Mouse (Mus musculus) adrenal gland, postnatal 25 days (tissue): Measurements from ENCODE around the gene Ugt2b34. TPM values are rescaled to one million over a fixed set of nuclear protein-coding genes. Genes with fewer than 3 reads are reported as not detected.
"Not testable (repeated sequence)": the region's sequence is repeated elsewhere in the genome, so short reads cannot be mapped to it uniquely, and the experiment has no call there.

Source experiments
- DNase-seq: peaks from one replicate; pipeline ENCODE4 v3.0.0; 2021; ENCODE audit warnings: mixed read lengths
- long read RNA-seq: library from polyadenylated mRNA; stranded (forward); transcript quantifications from one replicate; pipeline ENCODE4 v2.0.0, GENCODE M21; 2021
- total RNA-seq: library from RNA; stranded (reverse); gene quantifications from 2 replicates; pipeline ENCODE4 v1.2.3, GENCODE M21; 2021

Ugt2b34 gene
- total RNA-seq = 1.7 TPM in 1 of 2 replicates, not detected in the other
- long read RNA-seq, transcript Ugt2b34-201 (6 exons, 3,051 nt) = major isoform, 241 of 255 reads
- long read RNA-seq, partial matches to known transcripts = 14 of 255 reads
- long read RNA-seq, other reads (novel, unspliced or antisense) = 0 of 255 reads

DNA sequence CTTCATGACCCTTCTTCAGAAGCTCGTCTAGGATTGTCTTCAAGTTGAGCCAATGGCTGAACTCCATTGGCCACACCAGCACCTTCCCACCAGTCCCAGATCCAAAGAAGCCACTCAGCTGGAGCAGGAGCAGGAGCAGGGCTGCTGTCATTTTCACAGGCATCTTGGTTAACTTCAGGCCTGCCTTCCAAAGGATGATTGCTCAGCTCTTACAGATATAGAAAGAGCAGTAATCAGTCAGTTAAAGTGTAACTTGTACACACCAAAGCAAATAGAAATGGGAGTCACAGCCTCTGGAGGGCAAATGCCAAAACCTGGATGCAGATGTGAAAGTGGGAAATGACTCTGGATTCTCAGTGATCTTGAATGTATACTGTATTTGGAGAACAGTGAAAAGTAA lies at the start of gene Ugt2b34:
Ugt2b34 (minus strand) TSS at position 180 of the 400 bp plus-strand sequence.
- DNase-seq = no peak

DNA sequence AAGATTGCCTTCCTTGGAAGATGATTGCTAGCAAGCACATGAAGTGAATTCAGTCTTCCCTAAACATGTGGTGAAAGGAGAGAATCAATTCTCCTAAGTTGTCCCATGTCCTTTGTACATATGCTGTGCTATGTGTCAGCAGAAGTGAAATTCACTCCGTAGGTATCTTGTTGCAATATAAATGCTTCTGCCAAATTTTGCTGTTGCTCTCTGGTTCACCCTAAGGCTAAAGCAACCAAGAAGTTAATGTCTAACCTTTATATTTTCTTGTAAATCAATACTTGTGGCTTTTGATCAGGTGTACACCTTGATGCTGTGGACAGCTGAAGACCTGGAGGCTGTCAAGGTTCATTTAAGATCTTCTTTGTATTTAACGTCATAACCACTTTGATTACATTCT lies 35.4 kb upstream of the Ugt2b34 start:
- DNase-seq = no peak

DNA sequence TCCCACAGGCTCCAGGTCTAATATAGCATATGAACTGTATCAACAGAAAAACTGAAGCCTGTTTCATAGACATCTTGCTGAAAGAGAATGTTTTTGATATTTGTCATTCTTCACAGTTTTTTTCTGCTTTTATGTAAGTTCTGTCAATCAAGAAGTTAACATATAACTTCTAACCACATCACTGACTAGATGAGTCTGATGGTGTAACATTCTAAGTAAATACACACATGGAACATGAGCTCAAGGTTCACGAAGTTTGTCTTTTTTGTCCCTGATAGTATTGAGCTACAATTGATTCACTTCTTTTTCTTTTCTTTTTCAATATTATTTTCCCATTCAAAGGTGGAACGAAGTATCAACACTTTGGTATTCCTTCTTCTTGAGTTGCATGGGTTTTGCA lies 19.7 kb upstream of the Ugt2b34 start, which contains the start of gene Ugt2b1:
Ugt2b1 (minus strand) TSS at position 105 of the 400 bp plus-strand sequence.
- DNase-seq = no peak

DNA sequence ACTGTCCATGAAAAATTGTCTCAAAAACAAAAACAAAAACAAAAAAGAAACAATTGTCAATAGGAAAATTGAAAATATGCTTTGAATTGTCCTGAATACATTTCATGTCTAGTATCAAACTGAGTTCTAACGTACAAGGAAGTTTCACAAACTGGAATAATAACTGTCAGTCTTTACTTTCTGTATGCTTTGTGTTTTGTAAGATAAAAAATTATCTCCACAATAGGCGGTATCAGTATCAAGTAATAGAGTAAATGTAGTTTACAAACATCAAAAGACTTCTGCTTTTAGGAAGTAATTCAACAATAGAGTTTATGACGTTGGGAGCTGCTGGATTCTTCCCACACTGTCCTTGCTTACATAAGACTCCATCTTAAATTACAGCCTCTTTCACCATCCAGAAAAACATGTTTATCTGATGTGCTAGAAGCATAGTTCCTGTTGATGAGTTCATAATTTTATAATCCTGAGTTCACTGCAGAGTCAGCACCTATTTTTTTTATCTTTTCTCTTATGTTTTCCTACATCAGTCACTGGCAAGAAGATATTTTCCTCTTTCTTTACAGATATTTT lies 14.0 kb upstream of the Ugt2b34 start:
- DNase-seq = no peak

DNA sequence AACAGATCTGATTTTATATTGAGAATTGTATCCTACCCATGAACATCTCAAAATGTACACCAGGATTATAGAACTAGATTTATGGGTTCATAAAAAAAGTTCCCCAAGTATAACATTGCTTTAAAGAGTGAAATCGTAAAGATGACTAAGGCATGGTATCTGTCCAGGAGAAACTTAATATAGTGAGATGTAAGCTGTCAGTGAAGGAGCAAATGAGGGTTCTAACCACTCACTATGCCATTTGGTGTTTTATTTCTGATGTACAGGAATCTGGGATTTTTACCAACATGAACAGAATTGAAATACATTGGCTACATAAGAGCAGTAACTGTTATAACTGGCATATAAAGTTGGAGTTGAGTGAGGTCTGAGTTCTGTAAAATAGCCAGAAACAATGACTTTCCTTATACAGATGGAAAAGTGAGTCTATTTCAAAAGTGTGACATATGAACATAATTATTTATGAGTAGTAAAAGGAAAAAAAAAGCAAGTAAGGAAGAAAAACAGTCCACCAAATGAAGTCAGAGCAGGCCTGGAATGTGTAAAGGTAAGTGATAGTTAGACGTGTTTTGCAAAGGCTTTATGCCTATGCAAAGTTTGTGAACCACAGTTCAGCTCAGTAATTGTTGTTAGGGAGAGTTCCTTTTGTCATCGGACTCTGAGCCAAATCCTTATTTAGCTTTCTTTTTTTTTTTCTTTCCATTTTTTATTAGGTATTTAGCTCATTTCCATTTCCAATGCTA lies 4.8 kb upstream of the Ugt2b34 start:
- DNase-seq = no peak

DNA sequence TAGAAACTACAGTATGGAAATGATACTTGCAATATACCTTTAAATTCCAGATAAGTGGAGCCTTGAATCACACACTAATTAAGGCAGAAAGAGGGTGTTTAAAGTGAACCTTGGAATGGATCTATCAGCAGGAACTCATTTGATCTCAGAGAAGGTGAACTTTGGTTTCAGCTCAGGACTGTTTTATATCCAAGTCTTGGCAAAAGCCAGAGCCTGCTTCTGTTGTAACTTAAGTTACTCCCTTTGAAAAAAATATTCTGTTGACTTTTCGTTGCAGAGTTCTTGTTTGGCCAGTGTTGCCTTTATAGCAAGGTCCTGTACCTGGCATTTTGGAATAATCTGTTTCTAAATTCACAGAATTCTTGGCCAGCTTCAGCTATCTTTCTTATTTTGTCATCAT lies 4.0 kb upstream of the Ugt2b34 start:
- no peak for DNase-seq

DNA sequence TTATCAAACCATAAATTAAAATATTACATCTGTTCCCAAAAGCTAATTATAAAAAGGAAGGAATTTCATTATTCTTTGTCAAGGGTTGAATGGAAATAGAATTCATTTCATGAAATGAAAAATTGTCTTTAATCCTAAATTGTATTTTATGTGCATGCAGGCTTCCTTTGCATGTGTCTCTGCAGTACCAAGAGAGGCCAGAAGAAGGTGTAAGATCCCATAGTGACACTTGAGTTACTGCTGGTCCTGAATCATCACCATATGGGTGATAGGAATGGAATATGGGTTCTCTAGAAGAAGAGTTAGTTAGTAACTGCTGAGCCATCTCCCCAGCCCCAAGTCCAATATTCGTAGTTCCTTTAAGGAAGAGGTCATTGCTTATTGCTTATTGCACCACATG lies 16.8 kb downstream of the Ugt2b34 start:
- DNase-seq = no peak

DNA sequence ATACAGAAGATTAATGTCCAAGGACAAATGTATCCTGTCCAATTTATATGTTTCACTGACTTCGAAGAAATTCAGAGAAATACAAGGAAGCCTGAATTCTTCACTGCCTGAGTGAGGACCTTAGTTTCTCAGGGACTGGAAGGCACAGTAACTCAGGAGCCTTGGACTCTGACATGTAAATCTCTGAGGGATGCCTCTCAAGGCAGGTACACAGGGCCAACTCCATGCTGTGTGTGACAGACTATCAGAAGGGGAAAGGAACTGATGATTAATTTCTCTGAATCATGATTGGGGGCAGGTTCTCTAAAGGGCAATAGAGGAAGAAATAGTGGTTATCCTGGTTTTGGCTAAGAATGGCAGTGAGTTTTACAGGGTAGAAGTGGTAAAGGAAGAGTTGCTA lies 18.3 kb downstream of the Ugt2b34 start:
- no peak for DNase-seq

DNA sequence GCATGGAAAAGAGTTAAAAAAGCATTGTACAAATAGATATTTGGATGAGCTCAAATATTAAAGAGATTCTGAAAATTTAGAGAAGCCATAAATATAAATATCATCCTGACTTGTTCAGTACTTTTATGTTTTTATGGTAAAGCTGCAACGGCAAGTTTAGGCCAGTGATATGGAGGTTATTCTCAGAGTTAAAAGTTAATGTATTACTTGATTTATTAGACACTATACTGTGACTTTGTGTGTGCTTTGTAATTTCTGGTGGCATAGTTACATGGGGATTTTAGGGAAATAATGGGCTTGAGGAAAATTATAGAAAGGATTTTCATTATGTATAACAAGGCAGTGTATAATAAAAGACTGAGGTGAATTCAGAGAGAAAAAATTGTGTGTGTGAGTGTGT lies 19.7 kb downstream of the Ugt2b34 start:
- no peak for DNase-seq

DNA sequence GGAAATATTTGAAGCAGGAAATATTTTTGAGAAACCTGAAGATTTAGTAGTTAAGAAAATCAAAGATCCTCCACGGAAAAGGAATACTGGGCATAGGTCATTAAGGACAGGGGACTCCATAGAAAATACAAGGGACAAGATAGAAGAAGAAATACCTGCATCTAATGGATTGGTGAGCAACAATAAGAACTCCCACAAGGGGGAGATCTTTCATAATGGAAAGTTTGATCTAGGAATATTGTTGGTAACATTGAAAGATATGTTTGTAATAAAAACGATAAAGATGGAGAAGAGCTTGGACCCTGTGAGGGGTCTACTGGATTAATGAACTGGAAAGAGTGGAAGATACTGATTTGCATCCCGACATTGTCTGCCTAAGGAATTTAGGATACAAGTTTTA lies 20.1 kb downstream of the Ugt2b34 start:
- no peak for DNase-seq

DNA sequence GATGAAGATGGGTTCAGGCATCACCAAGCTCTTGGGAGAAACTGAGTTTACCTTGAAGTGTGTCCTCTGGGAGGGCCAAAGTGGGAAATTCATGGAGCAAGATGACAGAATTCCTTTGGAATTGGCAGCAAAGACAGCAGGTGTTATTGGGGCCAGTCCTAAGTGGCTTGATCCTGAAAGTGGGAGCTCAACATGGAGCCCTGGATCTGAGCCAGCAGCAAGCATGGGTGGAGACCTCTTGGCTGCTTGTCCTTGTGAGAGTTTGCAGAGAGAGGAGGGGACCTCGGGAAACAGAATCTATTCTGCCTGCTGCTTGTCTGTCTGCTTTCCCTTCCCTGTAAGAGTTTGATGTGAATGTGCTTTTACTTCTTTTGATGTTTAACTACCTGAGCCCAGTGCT lies 34.9 kb downstream of the Ugt2b34 start:
- no peak for DNase-seq

DNA sequence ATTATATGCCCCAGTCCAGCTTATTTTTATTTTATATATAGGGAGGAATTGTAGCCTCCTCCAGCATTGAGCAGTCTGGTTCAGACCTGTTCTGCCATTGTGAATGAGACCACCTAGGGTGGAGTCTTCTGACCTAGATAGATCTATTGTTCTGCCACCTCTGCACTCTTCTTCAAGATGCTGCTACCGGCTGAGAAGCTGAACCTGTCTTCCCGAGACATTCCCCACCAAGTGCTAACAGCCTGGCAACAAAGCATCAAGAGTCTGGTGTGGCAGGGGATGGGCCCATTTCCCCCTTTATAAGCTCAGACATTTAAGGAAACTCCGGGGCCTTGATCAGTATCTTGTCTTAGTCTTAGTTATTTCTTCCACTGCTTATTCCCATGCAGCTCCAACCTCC lies 48.4 kb downstream of the Ugt2b34 start:
- DNase-seq = no peak

DNA sequence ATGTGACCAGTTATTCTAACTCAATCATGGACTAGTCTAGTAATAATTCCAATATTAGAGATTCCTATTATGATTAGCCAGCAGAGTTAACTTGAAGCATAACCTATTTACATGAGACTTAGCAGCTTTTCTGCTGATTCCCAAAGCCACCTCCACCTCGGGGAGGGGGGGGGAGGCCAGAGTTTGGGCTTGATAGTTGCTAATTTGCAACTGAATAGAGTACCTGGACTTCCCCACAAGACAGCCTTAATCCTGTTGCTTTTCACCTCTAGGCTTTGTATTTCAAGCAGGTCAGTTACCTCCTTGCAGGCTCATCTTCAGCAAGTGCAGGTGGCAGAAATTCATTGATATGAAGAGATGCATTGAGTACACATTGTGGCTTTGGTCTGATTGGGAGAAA lies 49.1 kb downstream of the Ugt2b34 start:
- DNase-seq = no peak

DNA sequence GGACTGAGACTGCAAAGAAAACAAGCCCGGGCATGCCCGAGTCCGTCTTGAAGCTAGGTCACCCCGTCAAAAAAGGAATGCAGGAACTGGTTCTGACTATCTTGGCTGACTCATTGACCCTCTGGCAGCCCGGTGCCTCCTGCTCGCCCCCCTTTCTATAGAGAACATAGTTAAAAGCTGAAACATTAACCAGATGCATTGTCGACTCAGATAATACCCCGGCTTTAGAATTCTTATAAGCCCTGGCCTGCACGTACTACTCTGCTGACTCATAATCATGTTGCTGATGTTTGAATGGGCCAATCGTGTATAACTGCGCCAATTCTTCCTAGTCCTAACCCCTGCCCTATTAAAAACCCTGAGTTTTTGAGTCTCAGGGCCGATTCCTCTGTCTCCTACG lies 50.2 kb downstream of the Ugt2b34 start:
- not testable (repeated sequence) for DNase-seq

DNA sequence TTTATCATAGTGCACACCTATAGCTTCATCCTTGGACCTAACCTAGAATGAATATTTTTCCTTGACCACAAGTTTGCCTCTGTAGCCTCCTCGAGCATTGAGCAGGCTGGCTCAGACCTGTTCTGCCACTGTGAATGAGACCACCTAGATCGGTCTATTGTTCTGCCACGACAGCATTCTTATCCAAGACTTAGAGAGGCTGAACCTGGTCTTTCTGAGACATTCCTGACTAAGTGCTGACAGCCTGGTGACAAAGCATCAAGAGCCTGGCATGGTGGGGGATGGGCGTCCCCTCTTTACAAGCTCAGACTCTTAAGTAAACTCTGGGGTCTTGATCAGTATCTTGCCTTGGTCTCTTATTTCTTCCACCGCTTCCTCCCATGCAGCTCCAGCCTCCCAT lies 55.1 kb downstream of the Ugt2b34 start:
- DNase-seq = no peak

DNA sequence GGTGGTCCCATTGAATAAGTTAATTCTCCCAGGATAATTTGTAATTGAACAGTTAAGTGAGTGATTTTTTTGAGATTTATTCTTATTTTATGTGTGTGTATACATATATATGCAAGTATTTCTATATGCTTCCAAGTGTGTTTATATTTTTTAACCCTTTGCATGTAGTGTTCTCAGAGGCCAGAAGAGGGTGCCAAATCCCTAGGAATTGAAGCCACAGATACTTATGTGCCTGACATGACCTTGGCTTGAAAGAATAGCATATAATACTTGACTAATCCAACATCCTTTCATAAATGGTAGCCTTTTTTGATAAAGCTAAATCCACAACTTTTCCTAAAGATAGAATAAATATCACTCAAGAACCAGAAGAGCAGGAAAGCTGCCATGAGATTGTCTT lies 56.6 kb downstream of the Ugt2b34 start:
- DNase-seq = no peak

DNA sequence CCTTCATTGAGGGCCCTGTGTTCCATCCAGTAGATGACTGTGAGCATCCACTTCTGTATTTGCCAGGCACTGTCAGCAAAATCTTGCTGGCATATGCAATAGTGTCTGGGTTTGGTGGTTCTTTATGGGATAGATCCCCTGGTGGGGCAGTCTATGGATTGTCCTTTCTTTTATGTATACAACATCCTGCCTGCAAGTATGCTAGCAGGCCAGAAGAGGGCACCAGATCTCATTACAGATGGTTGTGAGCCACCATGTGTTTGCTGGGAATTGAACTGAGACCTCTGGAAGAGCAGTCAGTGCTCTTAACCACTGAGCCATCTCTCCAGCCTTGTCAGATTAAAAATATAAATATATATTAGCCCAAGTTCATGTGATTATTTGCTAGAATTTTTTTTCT lies 65.5 kb downstream of the Ugt2b34 start:
- not testable (repeated sequence) for DNase-seq

DNA sequence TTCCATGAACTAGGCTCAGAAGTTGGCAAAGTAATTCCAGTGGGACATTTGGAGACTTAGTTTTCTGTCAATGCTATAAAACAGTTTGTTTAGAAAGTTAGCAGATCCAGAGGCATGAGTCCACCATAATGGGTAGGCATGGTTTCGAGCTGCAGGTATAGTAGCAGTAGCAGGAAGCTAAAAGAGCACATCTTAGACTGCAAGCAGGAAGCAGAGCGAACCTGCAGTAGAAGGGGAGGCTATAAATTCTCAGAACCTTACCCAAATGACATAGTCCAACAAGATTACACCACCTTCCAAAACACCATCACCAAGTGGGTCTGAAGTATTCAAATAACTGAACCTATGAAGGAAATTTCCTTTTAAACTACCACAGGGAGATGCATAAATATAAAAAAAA lies 66.5 kb downstream of the Ugt2b34 start:
- DNase-seq = no peak

Other genes starting within 250 kb of the Ugt2b34 start
- not detected in 2 replicates for gene Tmprss11b, start 230.6 kb downstream of the Ugt2b34 start, total RNA-seq
- not detected in 2 replicates for gene Tmprss11e, start 161.1 kb downstream of the Ugt2b34 start, total RNA-seq
- gene Ythdc1, start 102.7 kb downstream of the Ugt2b34 start, total RNA-seq = 55.5 and 61.1 TPM in 2 replicates
- gene Ugt2b1, start 19.6 kb upstream of the Ugt2b34 start, total RNA-seq = 5.9 TPM in 1 of 2 replicates, not detected in the other
- gene Ugt2b35, start 93.9 kb upstream of the Ugt2b34 start, total RNA-seq = not detected in 2 replicates
- 3.7 TPM in 1 of 2 replicates, not detected in the other for gene Ugt2b36, start 185.6 kb upstream of the Ugt2b34 start, total RNA-seq
- gene Ugt2b5, start 233.4 kb upstream of the Ugt2b34 start, total RNA-seq = 2.5 TPM in 1 of 2 replicates, not detected in the other